Mouse (Mus musculus): Measurements from ENCODE around the gene Ribc2.

Gene Ribc2

GRCm38 (mm10) chr15:85131275-85132192 is at the start of gene Ribc2, which contains the start of gene Smc1b:
Gene Ribc2 (plus strand): TSS chr15:85132078.
Gene Smc1b (minus strand): TSS chr15:85131964.
- in situ Hi-C loops (cut with MboI, MseI): no loop called here

- in situ Hi-C loops (cut with MboI, MseI): no loop called here
Observed at GRCm38 (mm10) chr15:85085641-85086040, 46.2 kb upstream of the Ribc2 start.

DNA sequence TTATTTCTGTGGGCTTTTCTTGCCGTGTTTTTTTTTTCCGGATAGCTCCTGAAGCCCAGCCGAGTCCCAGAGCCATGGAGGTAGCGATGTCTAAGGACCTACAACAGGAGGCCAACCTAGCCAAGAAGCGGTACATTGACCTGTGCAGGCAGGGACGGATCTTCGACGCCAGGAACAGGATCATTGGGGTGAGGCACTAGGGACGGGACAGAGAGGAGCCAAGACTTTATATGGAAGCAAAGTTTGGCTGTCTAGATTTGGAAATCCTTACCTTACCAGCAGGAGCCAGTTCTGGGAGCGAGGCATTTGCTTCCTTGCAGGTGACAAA is 279 bp downstream of the Ribc2 start:
- in situ Hi-C loops (cut with MboI, MseI): no loop called here

- in situ Hi-C loops (cut with MboI, MseI): no loop called here
Observed at GRCm38 (mm10) chr15:85135143-85135542, 3.3 kb downstream of the Ribc2 start.

GRCm38 (mm10) chr15:85141290-85141689 is 9.4 kb downstream of the Ribc2 start:
- in situ Hi-C loops (cut with MboI, MseI): no loop called here

- in situ Hi-C loops (cut with MboI, MseI): no loop called here
Observed at GRCm38 (mm10) chr15:85142441-85142840, 10.6 kb downstream of the Ribc2 start.

DNA sequence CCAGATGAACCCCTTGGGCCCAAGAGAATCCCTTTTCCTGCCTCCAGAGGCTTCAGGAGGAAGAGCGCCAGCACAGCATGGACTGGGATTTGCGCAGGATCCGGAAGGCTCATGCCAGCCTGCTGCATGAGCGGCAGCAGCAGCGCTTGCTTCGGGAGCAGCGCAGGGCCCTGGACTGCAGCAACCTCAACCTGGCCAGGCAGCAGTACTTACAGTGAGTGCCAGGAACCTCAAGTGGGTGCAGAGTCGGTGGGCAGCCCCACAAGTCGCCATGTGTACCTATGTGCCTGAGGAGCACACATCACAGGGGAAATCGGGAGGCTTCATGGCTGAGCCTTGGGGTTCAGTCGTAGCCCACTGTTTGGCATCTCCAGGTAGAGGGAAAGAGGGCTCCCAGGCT is 11.3 kb downstream of the Ribc2 start:
- in situ Hi-C loops (cut with MboI, MseI): no loop called here

GRCm38 (mm10) chr15:85143747-85144146 is 11.9 kb downstream of the Ribc2 start:
- in situ Hi-C loops (cut with MboI, MseI): no loop called here

DNA sequence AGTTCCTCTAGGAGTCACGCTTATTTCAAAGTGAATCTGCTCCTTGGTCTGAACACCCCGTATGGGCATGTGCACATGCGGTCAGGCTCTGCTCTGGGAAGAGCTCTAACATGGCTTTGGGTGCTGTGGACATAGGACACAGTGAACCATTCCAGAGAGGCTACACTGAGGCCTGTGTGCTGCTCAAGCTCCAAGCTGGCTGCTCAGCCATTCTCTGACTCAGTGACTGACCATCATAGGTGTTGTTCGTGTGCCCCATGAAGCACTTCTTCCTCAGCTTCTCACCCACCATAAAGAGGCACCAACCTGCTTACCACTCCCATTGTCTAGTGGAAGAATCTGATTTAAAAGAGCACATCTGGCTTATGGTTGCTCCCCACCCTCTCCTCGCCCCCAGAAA is 12.4 kb downstream of the Ribc2 start:
- in situ Hi-C loops (cut with MboI, MseI): no loop called here

DNA sequence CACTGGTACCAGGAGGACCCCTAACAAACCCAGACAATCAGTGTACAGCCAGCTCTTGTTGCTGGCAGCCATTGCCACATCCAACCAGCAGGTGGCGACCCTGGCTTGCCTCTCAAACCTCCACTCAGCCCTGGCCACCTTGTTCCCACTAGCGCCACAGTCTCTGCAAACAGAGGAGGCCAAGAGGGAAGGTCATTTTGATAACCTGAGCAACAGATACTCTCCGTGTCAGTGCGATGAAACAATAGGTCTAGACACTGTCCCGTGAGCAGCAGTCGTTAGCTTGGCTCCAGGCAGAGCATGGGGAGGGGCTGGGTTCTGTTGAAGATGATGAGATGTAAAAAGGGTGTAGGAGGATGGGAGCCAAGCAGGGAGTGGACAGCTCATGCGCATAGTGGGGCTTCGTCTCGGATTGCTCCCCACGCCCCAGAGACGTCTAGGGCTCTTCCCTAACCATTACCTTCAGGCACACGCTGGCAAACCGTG is 19.6 kb downstream of the Ribc2 start:
- in situ Hi-C loops (cut with MboI, MseI): loop anchor here (5.0 kb wide), 1 partner anchor 101 kb away; no protein-coding TSS in a partner anchor

DNA sequence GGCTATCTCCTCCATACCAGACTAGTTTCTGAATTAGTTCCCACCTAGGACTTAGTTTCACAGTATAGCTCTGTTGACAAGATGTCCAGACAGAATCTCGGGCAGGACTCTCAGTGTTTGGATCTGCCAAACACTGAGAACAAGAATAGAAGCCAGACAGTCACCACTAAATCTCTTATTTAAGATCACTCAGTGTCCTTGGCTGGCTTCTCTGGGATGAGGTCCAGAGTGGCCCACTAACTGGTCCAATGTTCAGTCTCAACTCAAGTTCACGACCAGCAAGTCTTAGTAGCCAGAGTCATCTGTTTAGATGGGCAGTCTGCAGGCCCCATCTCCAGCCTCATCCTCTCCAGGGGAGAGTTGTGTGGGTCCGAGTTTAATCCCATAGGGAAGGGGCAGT is 20.7 kb downstream of the Ribc2 start:
- in situ Hi-C loops (cut with MboI, MseI): loop anchor here (5.0 kb wide), 1 partner anchor 100 kb away; no protein-coding TSS in a partner anchor

GRCm38 (mm10) chr15:85154091-85154490 is 22.2 kb downstream of the Ribc2 start:
- in situ Hi-C loops (cut with MboI, MseI): loop anchor here (5.0 kb wide), 1 partner anchor 98 kb away; no protein-coding TSS in a partner anchor

DNA sequence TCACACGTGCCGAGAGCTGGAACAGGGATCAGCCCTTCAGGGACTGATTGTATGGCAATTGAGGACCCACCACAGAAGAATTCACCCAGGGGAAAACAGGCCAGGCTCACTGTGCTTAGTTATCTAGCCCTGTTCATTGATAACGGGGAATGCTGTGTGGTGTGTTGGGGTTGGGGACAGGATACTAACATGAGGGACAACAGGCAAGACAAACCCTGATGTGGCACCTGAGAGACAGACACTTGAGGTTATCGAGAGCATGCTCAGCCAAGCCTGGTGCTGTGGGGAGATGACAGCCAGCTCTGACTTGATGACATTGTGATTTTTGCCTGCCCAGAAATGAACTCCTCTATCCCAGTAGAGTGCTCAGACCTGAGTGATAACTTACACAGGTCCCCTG is 24.3 kb downstream of the Ribc2 start:
- in situ Hi-C loops (cut with MboI, MseI): loop anchor here (5.0 kb wide), 1 partner anchor 406 kb away; no protein-coding TSS in a partner anchor

DNA sequence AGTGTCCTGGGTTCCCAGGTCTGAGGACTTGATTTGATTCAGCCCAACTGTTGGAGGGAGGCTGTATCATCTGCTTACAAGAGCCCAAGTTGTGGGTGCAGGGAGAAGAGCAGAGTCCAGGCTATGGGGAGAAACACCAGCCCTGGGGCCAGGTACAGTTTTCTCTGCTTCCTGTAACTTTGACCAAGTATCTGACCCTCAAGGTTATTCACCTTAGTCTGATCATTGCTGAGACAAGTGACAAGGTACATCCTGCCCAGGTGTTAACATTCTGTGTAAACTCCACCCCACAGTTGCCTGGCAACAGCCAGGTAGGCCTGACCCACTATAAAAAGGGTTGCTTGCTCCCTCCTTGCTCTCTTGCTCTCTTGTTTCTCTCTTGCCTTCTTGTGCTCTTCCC is 29.5 kb downstream of the Ribc2 start:
- in situ Hi-C loops (cut with MboI, MseI): no loop called here

GRCm38 (mm10) chr15:85162693-85163663 is 31.1 kb downstream of the Ribc2 start:
- in situ Hi-C loops (cut with MboI, MseI): no loop called here

DNA sequence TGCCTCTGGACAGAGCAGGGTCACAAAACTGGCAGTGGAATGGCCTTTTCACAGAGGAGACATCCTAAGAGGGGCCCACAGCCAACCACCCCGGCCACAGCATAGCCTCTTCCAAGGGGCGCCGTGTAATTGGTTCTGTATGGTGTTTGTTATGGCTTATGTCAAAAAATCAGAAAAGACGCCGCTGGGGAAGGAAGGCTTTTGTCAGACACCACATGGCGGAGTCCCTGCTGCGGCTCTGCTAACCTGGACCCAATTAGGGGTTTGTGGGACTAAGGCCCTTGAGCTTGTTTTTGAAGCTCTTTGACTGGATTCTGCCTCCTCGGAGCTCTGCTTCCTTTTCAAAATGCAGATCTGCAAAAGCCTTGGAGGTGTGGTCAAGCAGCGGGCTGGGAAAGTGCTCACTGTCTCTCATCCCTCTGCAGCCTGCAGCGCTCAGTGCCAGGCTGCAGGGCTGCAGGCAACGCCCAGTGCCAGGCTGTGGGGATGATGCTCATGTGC is 34.6 kb downstream of the Ribc2 start:
- in situ Hi-C loops (cut with MboI, MseI): no loop called here

- in situ Hi-C loops (cut with MboI, MseI): no loop called here
Observed at GRCm38 (mm10) chr15:85167086-85167679, 35.3 kb downstream of the Ribc2 start.

GRCm38 (mm10) chr15:85172054-85172453 is 40.2 kb downstream of the Ribc2 start:
- in situ Hi-C loops (cut with MboI, MseI): no loop called here

DNA sequence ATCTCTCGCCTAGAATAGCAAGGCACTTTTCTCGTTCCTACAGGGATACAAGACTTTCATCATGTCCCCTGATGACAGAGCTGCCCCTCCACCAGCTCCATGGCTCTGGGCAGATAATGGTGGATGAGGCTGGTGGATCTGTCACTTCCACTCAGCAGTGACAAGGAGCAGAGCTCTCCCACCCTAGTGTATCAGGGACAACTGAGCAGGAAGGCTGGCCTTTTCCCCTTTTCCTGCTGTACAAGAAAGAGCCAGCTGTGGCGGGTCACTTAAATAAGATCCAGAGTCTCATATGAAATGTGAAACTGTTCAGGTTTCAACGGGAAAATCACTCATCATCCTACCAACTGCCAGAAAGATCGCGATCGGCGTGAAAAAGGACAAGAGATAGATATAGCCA is 41.5 kb downstream of the Ribc2 start:
- in situ Hi-C loops (cut with MboI, MseI): no loop called here

- in situ Hi-C loops (cut with MboI, MseI): no loop called here
Observed at GRCm38 (mm10) chr15:85174060-85174459, 42.2 kb downstream of the Ribc2 start.

DNA sequence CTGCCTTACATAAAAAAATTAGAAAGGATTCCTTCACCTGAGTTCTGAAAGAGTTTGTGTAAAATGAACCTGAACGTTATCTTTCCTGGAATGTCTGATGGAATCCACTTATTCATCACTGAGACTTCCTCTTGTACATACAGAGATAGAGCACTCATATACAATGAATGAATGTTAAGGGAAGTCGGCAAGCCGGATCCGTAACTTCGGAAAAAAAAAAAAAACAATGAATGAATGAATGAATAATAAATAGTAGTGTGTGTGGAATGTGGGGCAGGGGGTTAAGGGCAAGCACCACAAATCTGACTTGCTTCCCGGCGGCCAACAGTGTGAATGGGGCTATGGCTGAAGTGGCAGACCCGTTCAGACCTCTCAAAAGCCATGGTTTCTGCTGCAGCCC is 45.7 kb downstream of the Ribc2 start:
- in situ Hi-C loops (cut with MboI, MseI): no loop called here
